Mouse (Mus musculus) lung, adult 2 months (tissue): ENCODE measurements around the gene Rai1. TPM values are rescaled to one million over a fixed set of nuclear protein-coding genes. Genes with fewer than 3 reads are reported as not detected.
A peak's percentile ranks its signal among the peaks of the same experiment; 100 is the strongest.

Source experiments
- DNase-seq: peaks from one replicate; pipeline ENCODE4 v3.0.0; 2022
- H3K4me1 ChIP-seq: fragments of 200-500 bp; 2 replicates; pipeline ENCODE4 v1.6.1; 2011; ENCODE audit warnings: low read length; ENCODE audit not compliant: control insufficient read depth, insufficient read depth
- H3K4me3 ChIP-seq: fragments of 200-500 bp; replicated peaks from 2 replicates; pipeline ENCODE3; 2011; ENCODE audit warnings: low read depth, mild to moderate bottlenecking, control low read depth, low read length; ENCODE audit errors: extremely low read depth
- CTCF ChIP-seq: fragments of 200-500 bp; IDR thresholded peaks from 2 replicates; pipeline ENCODE4 v1.5.1; 2011; ENCODE audit warnings: mild to moderate bottlenecking, low read length, control low read depth; ENCODE audit not compliant: insufficient read depth
- POLR2A ChIP-seq: fragments of 200-500 bp; IDR thresholded peaks from 2 replicates; pipeline ENCODE4 v1.6.1; 2011; ENCODE audit warnings: low read depth, mild to moderate bottlenecking, control low read depth, low read length, borderline replicate concordance; ENCODE audit errors: extremely low read depth
- WGBS: fragments of 180-500 bp; shearing (Covaris S2); methylation state at CpG from one replicate; pipeline ENCODE4 v1.1.7; 2018; 5-methylcytosine and 5-hydroxymethylcytosine counted together
- polyA plus RNA-seq: library from polyadenylated mRNA; depleted of rRNA; stranded (reverse); fragments of >200 nt; gene quantifications from 2 replicates; pipeline ENCODE4 v1.2.3, GENCODE M21; 2012

Rai1 gene
- polyA plus RNA-seq, 1 experiment = 47.3 TPM

- peaks cover 28% of the 10 kb centered on the region for H3K4me1 ChIP-seq
- 3% methylated on average over 14 of the region's 14 CpGs for WGBS
- peak; percentile 53 for DNase-seq
- TF ChIP-seq CTCF (no peak), POLR2A (no peak)
- H3K4me3 ChIP-seq = peak overlapping the region; percentile 63
These were observed 1.8 kb downstream of the Rai1 start for GRCm38 (mm10) chr11:60106543-60107110.

GRCm38 (mm10) chr11:60107449-60107848 lies 2.6 kb downstream of the Rai1 start:
- 72% methylated on average over 3 of the region's 3 CpGs for WGBS
- H3K4me1 ChIP-seq = peaks cover 30% of the 10 kb centered on the region
- TF ChIP-seq CTCF = no peak
- no peak for TF ChIP-seq POLR2A
- no peak overlapping the region for H3K4me3 ChIP-seq
- DNase-seq = no peak

GRCm38 (mm10) chr11:60108631-60109172 lies 3.9 kb downstream of the Rai1 start:
- peaks cover 34% of the 10 kb centered on the region for H3K4me1 ChIP-seq
- H3K4me3 ChIP-seq = no peak overlapping the region
- no peak for DNase-seq
- TF ChIP-seq POLR2A (no peak), CTCF (no peak)
- WGBS = 23% methylated on average over 5 of the region's 5 CpGs

- no peak overlapping the region for H3K4me3 ChIP-seq
- no peak for DNase-seq
- WGBS = 50% methylated on average over 5 of the region's 5 CpGs
- H3K4me1 ChIP-seq = peaks cover 41% of the 10 kb centered on the region
- TF ChIP-seq POLR2A (no peak), CTCF (no peak)
These were observed 5.6 kb downstream of the Rai1 start for GRCm38 (mm10) chr11:60110386-60110785.

GRCm38 (mm10) chr11:60111576-60111975 lies 6.8 kb downstream of the Rai1 start:
- WGBS = 71% methylated on average over 2 of the region's 2 CpGs
- TF ChIP-seq CTCF = no peak
- no peak for TF ChIP-seq POLR2A
- Histone ChIP-seq H3K4me1 (peaks cover 43% of the 10 kb centered on the region), H3K4me3 (no peak overlapping the region)
- no peak for DNase-seq

- Histone ChIP-seq H3K4me3 (no peak overlapping the region), H3K4me1 (peaks cover 31% of the 10 kb centered on the region)
- TF ChIP-seq POLR2A (no peak), CTCF (no peak)
These were observed 8.8 kb downstream of the Rai1 start for GRCm38 (mm10) chr11:60113624-60114023.

GRCm38 (mm10) chr11:60114296-60115023 lies 9.6 kb downstream of the Rai1 start:
- TF ChIP-seq POLR2A = no peak
- peak; percentile 54 for DNase-seq
- 9% methylated on average over 21 of the region's 21 CpGs for WGBS
- Histone ChIP-seq H3K4me1 (peaks cover 28% of the 10 kb centered on the region), H3K4me3 (peak overlapping the region; percentile 56)

More at GRCm38 (mm10) chr11:60113624-60114023, 8.8 kb downstream of the Rai1 start:
- DNase-seq = no peak
- 12% methylated on average over 4 of the region's 4 CpGs for WGBS

GRCm38 (mm10) chr11:60115024-60115538 lies 10.3 kb downstream of the Rai1 start:
- WGBS = under 1% methylated on average over 31 of the region's 43 CpGs
- H3K4me1 ChIP-seq = peaks cover 27% of the 10 kb centered on the region
- DNase-seq = peak; percentile 92
- H3K4me3 ChIP-seq = peak overlapping the region; percentile 70
- peak; percentile 61; the same call in 1 of the 2 replicates for TF ChIP-seq POLR2A
- no peak for TF ChIP-seq CTCF

- TF ChIP-seq CTCF (no peak), POLR2A (no peak)
- 16% methylated on average over 6 of the region's 6 CpGs for WGBS
- Histone ChIP-seq H3K4me3 (peak overlapping the region; percentile 70), H3K4me1 (peaks cover 29% of the 10 kb centered on the region)
- no peak for DNase-seq
These were observed 10.9 kb downstream of the Rai1 start for GRCm38 (mm10) chr11:60115638-60116276.
